Mouse (Mus musculus) heart, postnatal 0 days (tissue): Measurements from ENCODE around the gene Mum1.

ENCODE experiments used
- CTCF ChIP-seq: IDR thresholded peaks from 2 replicates; pipeline ENCODE4 v1.5.1; 2016; ENCODE audit warnings: antibody characterized with exemption, control low read depth, low read depth
- EP300 ChIP-seq: IDR thresholded peaks from 2 replicates; pipeline ENCODE4 v1.6.1; 2016; ENCODE audit warnings: antibody characterized with exemption, low read depth

GRCm38 (mm10) chr10:80276238-80276637 lies 50.0 kb downstream of the Mum1 start:
- TF ChIP-seq EP300, result no peak
- no peak for TF ChIP-seq CTCF
